Mouse (Mus musculus) neural tube, embryonic 10.5 days (tissue): ENCODE measurements at regions not wholly inside any gene's neighbourhood (a gene's known extent, or its start where the extent isn't known, plus 50 kb on each side); places are given as distances from the start of the nearest gene placed in this dataset.

ENCODE experiments used
- DNase-seq: peaks from one replicate; pipeline ENCODE4 v3.0.0-alpha.2; 2017; ENCODE audit warnings: low spot score; ENCODE audit errors: extremely low spot score

- DNase-seq = no peak
These were observed 231.4 kb upstream of the Frg1 start for GRCm38 (mm10) chr8:41648276-41648675.

DNA sequence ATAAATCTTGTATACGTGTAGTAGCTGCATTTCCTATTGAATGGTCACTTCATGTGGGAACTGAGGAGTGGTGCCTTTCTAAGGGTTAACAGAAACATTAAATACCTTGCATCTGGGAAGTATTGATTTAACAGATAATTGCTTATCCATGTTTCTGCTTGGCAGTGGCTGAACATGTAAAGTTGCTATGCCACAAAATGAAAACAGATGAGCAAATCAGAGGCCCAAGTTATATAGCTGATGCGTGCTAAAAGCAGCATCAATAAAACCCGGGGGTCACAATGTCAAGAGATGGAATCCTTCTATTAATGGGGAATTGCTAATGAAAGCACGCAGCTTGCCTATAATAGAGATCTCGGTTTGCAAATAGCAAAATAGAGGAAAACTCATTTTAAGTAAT is 227.8 kb upstream of the Frg1 start:
- DNase-seq = no peak

GRCm38 (mm10) chr8:41623841-41624240 is 207.0 kb upstream of the Frg1 start:
- no peak for DNase-seq

DNA sequence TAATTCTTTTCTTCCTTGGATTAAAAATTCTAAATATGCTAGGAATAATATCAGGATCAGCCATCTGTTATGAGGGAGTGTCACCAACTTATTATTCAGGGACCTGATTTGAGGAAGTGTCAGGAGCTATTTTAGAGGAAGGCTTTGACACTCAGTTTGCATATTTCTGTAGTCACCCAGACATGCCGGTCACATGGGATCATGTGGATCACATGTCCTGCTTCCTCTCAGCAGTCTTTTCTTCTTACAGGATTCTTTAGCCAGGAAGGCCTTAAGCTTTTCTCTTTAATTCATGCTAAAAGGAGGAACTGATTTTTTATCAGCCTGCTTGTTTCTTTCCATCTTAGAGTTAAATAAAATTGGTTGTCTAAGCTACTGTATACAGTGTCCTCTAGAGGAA is 183.4 kb upstream of the Frg1 start:
- DNase-seq = no peak

- no peak for DNase-seq
These were observed 177.6 kb upstream of the Frg1 start for GRCm38 (mm10) chr8:41594446-41594845.

DNA sequence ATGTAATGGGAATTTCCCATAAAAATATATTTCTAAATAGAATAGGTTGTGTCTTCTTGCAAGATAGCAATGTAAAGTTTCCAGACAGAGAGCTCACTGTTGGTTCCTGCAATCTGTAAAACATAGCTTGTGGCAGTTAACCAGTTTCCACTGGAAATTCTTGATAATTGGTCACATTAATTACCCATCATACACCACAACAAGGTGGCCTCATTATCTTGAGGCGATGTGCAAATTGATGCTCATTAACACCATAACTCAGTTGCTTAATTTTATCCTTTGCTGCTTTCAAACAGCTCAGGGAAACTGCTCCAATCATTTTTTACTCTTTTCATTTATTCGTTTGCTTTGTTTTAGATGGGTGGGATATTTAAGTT is 176.8 kb upstream of the Frg1 start:
- DNase-seq = no peak

- DNase-seq = no peak
These were observed 176.1 kb upstream of the Frg1 start for GRCm38 (mm10) chr8:41592741-41593665.

DNA sequence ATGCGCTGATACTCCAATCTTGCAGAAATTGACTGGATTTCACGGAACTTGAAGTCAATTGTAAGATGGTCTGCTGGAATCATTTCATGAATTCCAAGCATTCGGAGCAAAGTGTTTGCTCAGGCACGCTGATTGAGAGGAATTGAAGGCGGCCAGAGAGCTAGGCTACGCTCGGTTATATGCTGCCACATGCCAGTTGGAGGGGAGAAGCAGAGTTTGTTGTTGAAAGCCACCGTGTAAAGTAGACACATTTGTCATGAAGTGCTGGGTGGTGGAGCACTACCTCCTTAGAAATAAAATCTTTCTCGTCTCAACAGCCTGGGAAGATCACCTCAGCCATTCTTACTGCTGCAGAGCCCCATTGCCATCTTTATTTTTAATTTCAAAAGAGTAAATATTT is 175.3 kb upstream of the Frg1 start:
- DNase-seq = no peak

DNA sequence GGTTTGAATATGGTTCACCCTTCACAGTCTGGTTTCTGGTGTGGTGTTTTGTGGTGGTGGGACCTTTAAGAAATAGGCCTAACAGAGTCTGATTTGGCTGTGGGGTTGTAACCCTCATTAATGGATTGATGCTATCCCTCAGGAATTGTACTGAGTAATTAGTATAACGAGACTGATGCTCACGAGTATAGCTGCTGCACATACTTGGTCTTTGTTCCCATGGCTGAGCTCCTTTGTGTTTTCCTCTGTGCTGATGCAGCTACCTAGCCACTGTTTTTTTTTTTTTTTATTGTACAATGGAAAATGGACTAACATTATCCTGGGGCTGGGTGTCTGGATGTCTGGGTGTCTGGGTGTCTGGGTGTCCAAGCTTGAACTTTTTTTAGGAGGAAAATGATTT is 171.3 kb upstream of the Frg1 start:
- DNase-seq = no peak

DNA sequence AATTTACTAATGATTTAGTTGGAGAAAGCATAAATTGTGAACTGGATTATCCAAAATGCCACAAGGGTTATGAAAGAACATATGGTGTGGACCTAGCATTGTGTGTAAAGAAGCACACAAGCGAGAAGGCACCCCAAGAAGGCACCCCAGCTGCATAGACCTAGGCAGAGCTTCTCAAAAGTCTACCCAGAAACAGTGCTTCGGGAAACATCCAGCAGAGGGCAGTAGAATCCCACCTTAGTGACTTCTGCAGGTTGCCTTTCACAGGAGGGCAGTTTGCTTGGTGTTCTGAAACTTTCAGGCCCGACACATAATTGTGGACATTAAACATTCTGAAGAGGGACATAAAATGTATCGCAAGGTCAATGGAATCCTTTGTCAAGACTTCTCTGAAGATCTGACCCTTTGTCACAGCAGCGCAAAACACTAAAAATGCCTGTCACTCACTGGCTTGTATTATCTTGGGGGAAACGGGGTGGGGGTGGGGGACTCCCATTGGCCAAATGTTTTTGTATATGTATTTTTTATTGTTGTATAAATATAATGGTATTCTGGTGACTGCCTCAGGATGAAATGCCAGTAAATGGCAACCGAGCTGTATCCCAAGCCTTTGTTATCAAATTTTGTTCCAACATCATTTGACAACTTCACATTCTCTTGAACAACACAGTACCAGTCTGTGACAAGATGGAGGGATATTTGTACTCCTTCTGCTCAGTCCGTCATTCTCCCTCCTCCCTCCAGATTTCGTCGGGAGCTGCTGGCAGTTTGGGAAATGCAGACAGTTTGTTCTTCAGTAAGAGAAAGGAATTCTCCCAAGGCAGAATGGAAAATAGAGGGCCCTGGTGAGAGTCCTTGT is 156.4 kb upstream of the Frg1 start:
- DNase-seq = peak; percentile 86

DNA sequence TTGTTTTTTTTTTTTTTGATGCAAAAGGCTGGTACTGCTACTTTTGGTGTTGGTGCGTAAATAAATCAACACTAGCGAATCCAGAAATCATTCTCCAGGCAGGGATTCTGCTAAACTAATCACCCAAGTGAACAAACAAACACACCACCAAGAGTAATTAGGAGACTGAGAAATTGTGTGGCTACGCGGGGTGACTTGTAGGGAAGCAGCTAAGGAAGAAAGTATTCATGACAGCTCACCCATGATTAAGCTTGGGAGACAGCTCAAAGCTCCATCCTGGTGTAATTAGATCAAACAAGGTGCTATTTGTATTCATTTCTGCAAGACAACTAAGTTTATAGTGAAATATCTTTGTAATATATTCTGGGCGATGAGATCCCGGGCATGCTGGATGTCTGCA is 153.7 kb upstream of the Frg1 start:
- no peak for DNase-seq

- DNase-seq = no peak
These were observed 145.1 kb upstream of the Frg1 start for GRCm38 (mm10) chr8:41561995-41562394.

DNA sequence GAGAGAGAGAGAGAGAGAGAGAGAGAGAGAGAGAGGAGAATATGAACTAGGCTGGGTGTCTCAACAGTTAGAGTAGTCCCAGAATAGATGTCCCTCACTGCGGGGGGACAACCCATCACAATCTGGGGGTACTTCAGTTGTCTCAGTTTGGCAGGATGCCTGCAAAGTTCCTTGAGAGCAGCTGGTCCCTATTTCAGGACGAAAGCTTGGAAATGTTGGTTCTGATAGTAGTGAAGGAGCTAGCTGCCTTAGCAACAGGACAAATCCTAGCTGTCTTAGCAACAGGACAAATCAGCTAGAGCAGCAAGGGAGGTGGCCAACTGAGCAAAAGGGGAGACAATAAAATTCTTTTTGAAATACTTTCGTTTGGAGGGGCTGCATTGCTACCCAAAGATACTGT is 139.9 kb upstream of the Frg1 start:
- DNase-seq = no peak

DNA sequence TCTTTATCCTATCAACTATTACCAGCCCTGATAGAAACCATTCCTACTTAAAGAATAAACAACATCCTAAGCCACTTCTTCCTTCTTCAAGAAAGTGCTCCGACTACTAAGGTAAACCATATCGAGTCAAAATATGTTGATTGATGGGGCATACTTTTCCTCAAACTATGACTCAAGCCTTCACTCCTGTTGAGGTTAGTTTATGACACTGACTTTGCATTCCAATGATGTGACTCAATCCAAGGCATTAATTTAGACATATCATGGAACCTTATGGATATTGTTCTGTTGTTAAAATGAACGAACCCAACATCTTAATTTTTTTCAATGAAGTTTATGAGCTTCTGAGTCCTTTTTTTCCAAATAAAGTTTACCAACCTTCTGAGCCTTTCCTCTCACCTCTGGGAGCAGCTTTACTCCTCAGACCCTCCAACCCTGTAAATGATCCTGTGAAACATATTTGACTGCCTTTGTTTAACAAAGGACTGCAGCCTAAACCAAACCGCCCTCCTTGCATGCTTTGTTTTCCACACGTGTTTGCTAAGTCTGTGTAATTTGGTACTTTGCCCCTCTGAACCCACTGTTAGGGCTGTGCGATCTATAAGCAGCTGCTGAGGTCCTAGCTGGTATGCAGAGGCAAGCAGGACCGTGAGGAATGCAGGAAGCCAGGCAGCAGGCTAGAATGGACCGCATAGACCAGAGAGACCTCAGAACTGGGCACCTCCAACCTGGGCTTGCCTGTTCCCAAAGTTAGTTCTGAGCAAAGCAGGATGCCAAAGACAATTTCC is 136.1 kb upstream of the Frg1 start:
- no peak for DNase-seq

DNA sequence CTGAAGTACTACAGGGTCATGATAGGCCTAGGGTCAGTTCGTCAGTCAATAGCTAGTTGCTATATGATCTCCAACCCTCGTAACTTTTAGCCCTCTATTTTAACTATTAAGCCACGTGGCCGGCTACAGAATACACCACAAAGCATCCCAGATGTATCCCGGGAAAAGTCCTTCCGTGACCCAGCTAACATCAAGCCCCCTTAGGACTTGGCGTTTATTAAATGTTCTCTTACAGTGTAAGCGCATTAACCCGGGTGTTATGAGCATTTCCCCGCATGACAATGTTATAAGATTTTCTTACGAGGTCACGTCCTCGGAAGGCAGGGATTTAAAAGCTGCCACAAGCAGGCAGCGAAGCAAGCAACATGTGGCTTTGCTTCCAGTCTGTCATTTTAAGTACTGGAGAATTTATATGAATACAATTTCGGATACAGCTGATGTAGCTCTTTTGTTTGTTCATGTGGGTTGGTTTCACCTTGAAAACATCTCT is 135.1 kb upstream of the Frg1 start:
- no peak for DNase-seq

DNA sequence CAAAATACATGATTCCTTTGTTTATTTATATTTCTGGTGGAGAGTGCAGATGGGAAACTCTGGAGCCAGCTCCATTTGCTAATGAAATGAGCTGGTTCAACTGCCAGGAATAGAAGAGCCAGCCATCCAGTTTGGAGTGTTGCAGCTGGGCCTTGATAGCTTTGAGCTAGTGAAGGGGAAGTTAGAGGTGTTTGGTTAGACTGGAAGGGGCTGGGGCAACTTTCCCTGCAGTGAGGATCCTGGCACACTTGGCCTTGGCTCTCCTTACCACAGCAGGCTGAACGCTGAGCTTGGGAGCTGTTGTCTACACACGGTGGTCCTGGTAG is 133.2 kb upstream of the Frg1 start:
- no peak for DNase-seq

DNA sequence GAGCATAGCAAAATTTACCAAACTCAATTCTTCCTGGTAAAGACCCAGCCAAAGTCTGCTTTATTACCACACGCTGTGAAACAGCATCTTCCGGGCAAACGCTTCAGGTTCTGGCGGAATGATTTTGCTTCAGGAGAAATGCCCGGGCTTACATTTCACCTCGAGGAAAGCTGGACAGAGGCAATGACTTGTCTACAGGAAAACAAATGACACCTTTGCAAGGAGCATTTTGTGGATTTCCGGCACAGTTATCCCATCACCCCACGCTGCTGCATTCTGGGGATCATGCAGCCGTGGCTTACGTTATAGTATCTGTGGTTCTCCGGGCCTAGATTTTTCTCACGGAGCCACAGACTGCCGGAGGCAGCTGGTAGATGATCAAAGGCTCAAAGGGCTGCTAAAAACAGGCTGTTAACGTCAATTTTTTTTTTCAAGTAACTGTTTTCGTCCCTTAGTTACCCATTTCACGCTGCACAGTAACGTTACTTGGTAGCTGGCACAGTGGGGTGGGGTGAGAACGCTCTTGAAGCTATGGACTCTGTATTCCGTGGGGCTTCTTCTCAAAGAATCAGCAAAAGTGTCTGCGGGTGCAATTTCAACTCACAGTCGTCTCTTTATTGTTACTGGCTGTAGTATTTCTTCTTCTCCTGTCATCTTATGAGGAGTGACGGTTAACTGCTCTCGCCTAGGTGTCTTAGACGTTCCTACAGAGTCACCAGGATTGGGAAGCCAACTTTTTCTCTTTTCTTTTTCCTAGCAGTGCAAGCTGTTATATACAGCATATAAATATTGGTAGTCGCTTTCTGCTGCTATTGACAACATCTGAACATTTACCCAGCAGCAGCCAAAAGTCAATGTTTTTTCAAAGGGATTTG is 132.6 kb upstream of the Frg1 start:
- peak; percentile 18 for DNase-seq

DNA sequence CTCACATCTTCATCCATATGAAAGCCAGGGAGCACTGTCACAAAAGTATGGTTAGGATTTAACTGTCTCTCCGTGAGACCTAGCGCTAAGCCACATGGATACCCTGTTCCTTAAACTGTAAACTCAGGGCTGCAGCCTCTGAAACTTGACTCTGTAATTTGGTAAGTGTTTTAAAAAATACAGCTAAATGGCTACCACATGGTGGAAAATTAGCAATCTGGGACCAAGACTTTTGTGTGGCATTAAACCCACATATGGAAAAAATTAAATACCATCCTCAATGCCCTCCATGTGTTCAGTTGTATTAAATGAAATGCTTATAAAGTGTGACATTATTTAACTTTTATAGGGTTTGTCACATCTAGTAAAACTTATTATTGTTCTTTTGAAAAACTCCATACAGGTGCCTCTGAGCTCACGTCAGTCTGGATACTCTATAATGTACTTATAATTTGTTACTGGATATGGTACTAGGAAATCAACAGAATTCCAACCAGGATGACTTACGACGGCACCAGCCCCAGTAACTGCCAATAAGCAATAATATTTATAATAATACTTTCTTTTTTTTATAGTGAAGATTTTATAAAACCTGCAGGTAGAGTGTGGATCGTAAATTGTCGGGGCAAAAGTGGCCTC is 131.0 kb upstream of the Frg1 start:
- no peak for DNase-seq

- DNase-seq = no peak
These were observed 115.3 kb upstream of the Frg1 start for GRCm38 (mm10) chr8:41532212-41532611.

- DNase-seq = no peak
These were observed 112.7 kb upstream of the Frg1 start for GRCm38 (mm10) chr8:41529581-41529980.
